Mouse (Mus musculus) ES-E14 (cell line): ENCODE measurements at regions not wholly inside any gene's neighbourhood (a gene's known extent, or its start where the extent isn't known, plus 50 kb on each side); places are given as distances from the start of the nearest gene placed in this dataset.

Experiments
- DNase-seq: peaks from one replicate; pipeline ENCODE4 v3.0.0-alpha.2; 2013; ENCODE audit warnings: low read depth, low spot score
- H3K27ac ChIP-seq: 2 replicates; pipeline ENCODE4 v1.5.1; 2012; ENCODE audit warnings: low read depth, mild to moderate bottlenecking, low read length, moderate library complexity, mixed read lengths; ENCODE audit not compliant: poor library complexity, insufficient read depth, severe bottlenecking
- H3K36me3 ChIP-seq: 2 replicates; pipeline ENCODE4 v1.6.1; 2012; ENCODE audit warnings: mild to moderate bottlenecking, low read length, moderate library complexity, mixed read lengths; ENCODE audit not compliant: control insufficient read depth, poor library complexity, insufficient read depth, severe bottlenecking
- H3K4me1 ChIP-seq, 2 experiments: fragments of 150-350 bp in 1 of 2; sonication (generic) in 1 of 2; 2 replicates each; pipeline ENCODE4 v1.6.1; 2012; ENCODE audit warnings: low read length in 2 of 2, mild to moderate bottlenecking in 1 of 2, mixed read lengths in 1 of 2; ENCODE audit not compliant: control insufficient read depth in 2 of 2, insufficient read depth in 2 of 2, poor library complexity in 1 of 2
- H3K4me3 ChIP-seq, 2 experiments: fragments of 150-350 bp in 1 of 2; sonication (generic) in 1 of 2; 2 replicates each; pipeline ENCODE4 v1.5.1; 2012; ENCODE audit warnings: low read length in 2 of 2, low read depth in 1 of 2, mild to moderate bottlenecking in 1 of 2, mixed read lengths in 1 of 2; ENCODE audit not compliant: insufficient read depth in 1 of 2, poor library complexity in 1 of 2, severe bottlenecking in 1 of 2
- H3K9ac ChIP-seq: 2 replicates; pipeline ENCODE4 v1.6.1; 2012; ENCODE audit warnings: low read depth, mild to moderate bottlenecking, low read length, mixed read lengths; ENCODE audit not compliant: poor library complexity, insufficient read depth, severe bottlenecking
- H3K9me3 ChIP-seq: fragments of 150-350 bp; sonication (generic); 2 replicates; pipeline ENCODE4 v1.6.1; 2012; ENCODE audit warnings: low read depth, mild to moderate bottlenecking, low read length; ENCODE audit not compliant: control insufficient read depth, insufficient read depth
- CHD2 ChIP-seq: IDR thresholded peaks from 2 replicates; pipeline ENCODE4 v1.6.1; 2014; ENCODE audit warnings: mild to moderate bottlenecking, low read depth, low read length, inconsistent platforms
- HCFC1 ChIP-seq: IDR thresholded peaks from 2 replicates; pipeline ENCODE4 v1.6.1; 2012; ENCODE audit warnings: low read length, inconsistent platforms, borderline replicate concordance; ENCODE audit not compliant: insufficient read depth
- MAFK ChIP-seq: IDR thresholded peaks from 2 replicates; pipeline ENCODE4 v1.6.1; 2014; ENCODE audit warnings: mild to moderate bottlenecking, low read depth, low read length, inconsistent platforms; ENCODE audit not compliant: insufficient read depth
- ZC3H11A ChIP-seq: IDR thresholded peaks from 2 replicates; pipeline ENCODE4 v1.6.1; 2012; ENCODE audit warnings: low read depth, mild to moderate bottlenecking, inconsistent platforms, low read length, borderline replicate concordance
- ZNF384 ChIP-seq: IDR thresholded peaks from 2 replicates; pipeline ENCODE4 v1.6.1; 2012; ENCODE audit warnings: low read depth, low read length, inconsistent platforms
- in situ Hi-C, 2 experiments: fragments of 600-800 bp; cut with MboI; formaldehyde crosslinking; loops; one replicate each; pipeline ENCODE4 v1.15.1; 2025; ENCODE audit warnings: low sequenced_read_pairs in 2 of 2, inconsistent platforms in 1 of 2; ENCODE audit not compliant: unreplicated experiment in 2 of 2

- Histone ChIP-seq H3K36me3 (no peaks in the 10 kb centered on the region), H3K9me3 (no peaks in the 10 kb centered on the region), H3K27ac (no peak overlapping the region), H3K9ac (no peak overlapping the region), H3K4me3 (no peak overlapping the region), H3K4me1 (no peaks in the 10 kb centered on the region)
- TF ChIP-seq ZNF384 = no peak
- TF ChIP-seq CHD2 = no peak
- no peak for TF ChIP-seq ZC3H11A
- TF ChIP-seq HCFC1 = no peak
- no peak for TF ChIP-seq MAFK
- in situ Hi-C loops = no loop called here
- no peak for DNase-seq
Measured at GRCm38 (mm10) chr8:10702755-10703154, 305.5 kb downstream of the Irs2 start.

GRCm38 (mm10) chr8:10702248-10702647 lies 306.0 kb downstream of the Irs2 start:
- no peaks in the 10 kb centered on the region for H3K36me3 ChIP-seq
- H3K4me1 ChIP-seq = no peaks in the 10 kb centered on the region
- DNase-seq = no peak
- no peak overlapping the region for H3K9ac ChIP-seq
- in situ Hi-C loops = no loop called here
- TF ChIP-seq CHD2 (no peak), MAFK (no peak), ZC3H11A (no peak), HCFC1 (no peak), ZNF384 (no peak)
- H3K4me3 ChIP-seq = no peak overlapping the region
- no peak overlapping the region for H3K27ac ChIP-seq
- no peaks in the 10 kb centered on the region for H3K9me3 ChIP-seq

GRCm38 (mm10) chr8:10701648-10702061 lies 306.6 kb downstream of the Irs2 start:
- Histone ChIP-seq H3K27ac (no peak overlapping the region; the same call in 1 of the 2 replicates), H3K36me3 (no peaks in the 10 kb centered on the region), H3K9ac (no peak overlapping the region), H3K4me1 (no peaks in the 10 kb centered on the region), H3K4me3 (no peak overlapping the region), H3K9me3 (no peaks in the 10 kb centered on the region)
- no peak for DNase-seq
- TF ChIP-seq CHD2 = no peak
- no peak for TF ChIP-seq ZNF384
- TF ChIP-seq ZC3H11A = no peak
- TF ChIP-seq HCFC1 = no peak
- TF ChIP-seq MAFK = no peak
- in situ Hi-C loops = no loop called here

- H3K9me3 ChIP-seq = no peaks in the 10 kb centered on the region
- no peak overlapping the region for H3K27ac ChIP-seq
- in situ Hi-C loops = no loop called here
- TF ChIP-seq CHD2 (no peak), ZNF384 (no peak), HCFC1 (no peak), ZC3H11A (no peak), MAFK (no peak)
- H3K9ac ChIP-seq = no peak overlapping the region
- H3K4me1 ChIP-seq = no peaks in the 10 kb centered on the region
- H3K36me3 ChIP-seq = no peaks in the 10 kb centered on the region
- H3K4me3 ChIP-seq = no peak overlapping the region
- DNase-seq = no peak
Measured at GRCm38 (mm10) chr8:10701226-10701625, 307.0 kb downstream of the Irs2 start.

- no peak for DNase-seq
- TF ChIP-seq ZC3H11A = no peak
- in situ Hi-C loops = no loop called here
- H3K4me1 ChIP-seq = no peaks in the 10 kb centered on the region
- no peak overlapping the region for H3K9ac ChIP-seq
- no peaks in the 10 kb centered on the region for H3K9me3 ChIP-seq
- no peak overlapping the region for H3K4me3 ChIP-seq
- no peak overlapping the region for H3K27ac ChIP-seq
- no peaks in the 10 kb centered on the region for H3K36me3 ChIP-seq
Measured at GRCm38 (mm10) chr8:10699669-10700068, 308.6 kb downstream of the Irs2 start.
